Mouse (Mus musculus) limb, embryonic 15.5 days (tissue): ENCODE data around the gene Icam1. TPM values are rescaled to one million over a fixed set of nuclear protein-coding genes. Genes with fewer than 3 reads are reported as not detected.
A peak's percentile ranks its signal among the peaks of the same experiment; 100 is the strongest.

Experiments used
- ATAC-seq: fragments of 200-750 bp; cut with Nextera tagmentation; 2 replicates; pipeline ENCODE4 v1.8.0; 2017; ENCODE audit warnings: low read depth, moderate TSS enrichment; ENCODE audit not compliant: insufficient number of reproducible peaks, low FRiP score, low TSS enrichment
- H3K27ac ChIP-seq: fragments of 300-500 bp; sonication (generic); 2 replicates; pipeline ENCODE4 v1.5.1; 2015; ENCODE audit warnings: moderate library complexity, mild to moderate bottlenecking, inconsistent platforms
- H3K27me3 ChIP-seq: fragments of 300-500 bp; sonication (generic); 2 replicates; pipeline ENCODE4 v1.6.1; 2015; ENCODE audit warnings: inconsistent platforms
- H3K36me3 ChIP-seq: fragments of 300-500 bp; sonication (generic); 2 replicates; pipeline ENCODE4 v1.6.1; 2015; ENCODE audit warnings: inconsistent platforms
- H3K4me1 ChIP-seq: fragments of 300-500 bp; sonication (generic); 2 replicates; pipeline ENCODE4 v1.6.1; 2015; ENCODE audit warnings: inconsistent platforms
- H3K4me2 ChIP-seq: fragments of 300-500 bp; sonication (generic); 2 replicates; pipeline ENCODE4 v1.6.1; 2015; ENCODE audit warnings: mild to moderate bottlenecking, inconsistent platforms
- H3K4me3 ChIP-seq: fragments of 300-500 bp; sonication (generic); 2 replicates; pipeline ENCODE4 v1.5.1; 2015; ENCODE audit warnings: mild to moderate bottlenecking, inconsistent platforms
- H3K9ac ChIP-seq: fragments of 300-500 bp; sonication (generic); 2 replicates; pipeline ENCODE4 v1.6.1; 2015; ENCODE audit warnings: inconsistent platforms
- H3K9me3 ChIP-seq: fragments of 300-500 bp; sonication (generic); 2 replicates; pipeline ENCODE4 v1.6.1; 2016; ENCODE audit warnings: inconsistent platforms
- WGBS: fragments of 180-500 bp; shearing (Covaris S2); methylation state at CpG from one replicate; pipeline ENCODE4 v1.1.7; 2015; 5-methylcytosine and 5-hydroxymethylcytosine counted together
- microRNA counts: library from miRNA; unstranded; fragments of <30 nt; microRNA quantifications from one replicate; lab custom pipeline; 2016
- microRNA-seq: library from miRNA; unstranded; fragments of <30 nt; microRNA quantifications from one replicate; pipeline ENCODE4, GENCODE M21; 2016
- polyA plus RNA-seq: library from polyadenylated mRNA; unstranded; fragments of >200 nt; fragmentation: Nextera tagmentation; extraction: Ambion mirVana; gene quantifications from 2 replicates; pipeline ENCODE4 v1.2.1, GENCODE M21; 2015

Icam1 gene
- polyA plus RNA-seq, 1 experiment from 2014 or later: 23.4 TPM

- no peak for ATAC-seq
- Histone ChIP-seq H3K4me1 (peaks cover 16% of the 10 kb centered on the region), H3K4me2 (no peak overlapping the region), H3K9me3 (no peaks in the 10 kb centered on the region), H3K9ac (no peak overlapping the region), H3K27me3 (no peaks in the 10 kb centered on the region), H3K36me3 (peaks cover 61% of the 10 kb centered on the region), H3K4me3 (no peak overlapping the region), H3K27ac (no peak overlapping the region)
- 92% methylated on average over 3 of the region's 3 CpGs for WGBS
These were observed 59.8 kb downstream of the Icam1 start for GRCm38 (mm10) chr9:21075625-21076024.

MicroRNA genes within 50 kb of the gene (microRNA counts, 519-probe panel; counts per million panel counts)
- microRNA mmu-miR-1900 (lab: Ali Mortazavi, UCI): 2,767 counts per million, percentile 61 among the panel's probes with 10 or more counts

Small RNA genes lying within 50 kb of the gene (microRNA-seq; reads per million reads assigned to microRNA genes)
- gene Mir1900: not detected
- not detected for gene Mir7082

Other genes with a start within 250 kb of the Icam1 start
- gene Col5a3, start 200.9 kb upstream of the Icam1 start, polyA plus RNA-seq: 8.0 and 15.3 TPM in 2 replicates
- gene Rdh8, start 197.5 kb upstream of the Icam1 start, polyA plus RNA-seq: not detected in 2 replicates
- gene A230050P20Rik, start 147.3 kb upstream of the Icam1 start, polyA plus RNA-seq: 9.5 and 11.8 TPM in 2 replicates
- 4.6 and 5.0 TPM in 2 replicates for gene Angptl6, start 136.3 kb upstream of the Icam1 start, polyA plus RNA-seq
- gene Ppan, start 127.8 kb upstream of the Icam1 start, polyA plus RNA-seq: 86.9 and 88.6 TPM in 2 replicates
- gene Eif3g, start 117.4 kb upstream of the Icam1 start, polyA plus RNA-seq: 303 and 319 TPM in 2 replicates
- gene Dnmt1, start 56.1 kb upstream of the Icam1 start, polyA plus RNA-seq: 79.7 and 82.3 TPM in 2 replicates
- gene S1pr2, start 39.2 kb upstream of the Icam1 start, polyA plus RNA-seq: 62.0 and 65.1 TPM in 2 replicates
- gene Mrpl4, start 13.2 kb upstream of the Icam1 start, polyA plus RNA-seq: 112 and 116 TPM in 2 replicates
- gene Icam4, start 13.4 kb downstream of the Icam1 start, polyA plus RNA-seq: 0.96 and 3.0 TPM in 2 replicates
- 0.05 and 0.21 TPM in 2 replicates for gene Icam5, start 16.1 kb downstream of the Icam1 start, polyA plus RNA-seq
- gene Zglp1, start 51.1 kb downstream of the Icam1 start, polyA plus RNA-seq: 0.56 TPM in 1 of 2 replicates, not detected in the other
- 0.60 and 0.93 TPM in 2 replicates for gene Gm49373, start 57.1 kb downstream of the Icam1 start, polyA plus RNA-seq
- 53.3 and 57.9 TPM in 2 replicates for gene Fdx1l, start 57.6 kb downstream of the Icam1 start, polyA plus RNA-seq
- gene Gm38431, start 76.0 kb downstream of the Icam1 start, polyA plus RNA-seq: 1.2 and 1.6 TPM in 2 replicates
- 49.6 and 55.0 TPM in 2 replicates for gene Raver1, start 76.0 kb downstream of the Icam1 start, polyA plus RNA-seq
- gene Tyk2, start 115.3 kb downstream of the Icam1 start, polyA plus RNA-seq: 13.1 and 13.2 TPM in 2 replicates
- 298 and 326 TPM in 2 replicates for gene Cdc37, start 134.0 kb downstream of the Icam1 start, polyA plus RNA-seq
- gene Pde4a, start 149.7 kb downstream of the Icam1 start, polyA plus RNA-seq: 6.1 and 6.4 TPM in 2 replicates
- gene Keap1, start 223.4 kb downstream of the Icam1 start, polyA plus RNA-seq: 77.7 and 78.6 TPM in 2 replicates
- 6.2 and 6.3 TPM in 2 replicates for gene S1pr5, start 232.5 kb downstream of the Icam1 start, polyA plus RNA-seq
- gene Atg4d, start 249.3 kb downstream of the Icam1 start, polyA plus RNA-seq: 40.8 and 44.2 TPM in 2 replicates